Mouse (Mus musculus): ENCODE measurements at regions not wholly inside any gene's neighbourhood (a gene's known extent, or its start where the extent isn't known, plus 50 kb on each side); places are given as distances from the start of the nearest gene placed in this dataset.
A peak's percentile ranks its signal among the peaks of the same experiment; 100 is the strongest.

DNA sequence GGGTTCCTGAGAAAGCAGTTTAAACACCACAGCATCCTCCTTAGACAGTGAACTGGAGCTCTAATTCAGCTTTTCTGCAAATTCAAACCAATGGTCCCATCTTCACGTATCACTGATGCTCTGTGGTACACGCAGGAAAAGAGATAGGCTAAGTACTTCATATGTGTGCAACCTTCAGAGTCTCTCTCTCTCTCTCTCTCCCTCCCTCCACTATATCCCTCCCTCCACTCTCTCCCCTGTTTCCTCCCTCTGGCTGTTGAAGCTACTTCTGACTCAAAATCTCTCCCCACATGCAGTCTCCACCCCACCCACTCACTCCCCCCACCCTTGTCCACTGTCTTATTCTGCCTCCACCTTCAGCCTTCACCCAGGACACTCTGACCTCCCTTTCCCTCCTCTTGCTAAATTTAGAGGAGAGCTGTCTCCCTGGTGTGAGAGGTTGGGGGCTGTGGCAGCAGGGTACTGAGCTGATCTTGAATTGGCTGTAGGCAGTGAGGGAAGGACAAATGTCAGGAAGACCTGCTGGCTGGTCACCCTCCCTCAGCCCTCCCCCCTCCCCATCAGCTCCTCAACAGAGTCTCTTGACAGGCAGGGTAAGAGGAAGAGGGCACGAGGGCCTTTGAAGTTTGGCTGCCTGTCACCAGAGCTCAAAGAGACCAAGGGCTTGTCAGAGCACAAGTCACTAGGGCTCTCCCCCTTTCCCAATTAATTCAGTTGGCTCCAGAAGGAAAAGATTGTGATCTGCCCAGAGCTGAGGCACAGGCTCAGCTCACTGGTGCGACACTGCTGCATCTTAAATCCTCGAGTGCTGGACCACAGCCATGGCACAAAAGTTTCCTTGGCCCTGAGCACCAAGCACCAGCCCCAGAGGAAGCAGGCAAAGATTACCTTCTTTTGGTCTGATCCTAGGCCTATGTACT lies 227.9 kb upstream of the Apob start:
- Histone ChIP-seq H3K4me2 (replicated peaks) (no peak overlapping the region), H3K36me3 (no peaks in the 10 kb centered on the region), H3K27ac (no peak overlapping the region), H3K4me1 (replicated peaks) (no peaks in the 10 kb centered on the region), H3K9ac (no peak overlapping the region), H3K27me3 (replicated peaks) (no peaks in the 10 kb centered on the region), H3K9me3 (no peaks in the 10 kb centered on the region), H3K4me3 (replicated peaks) (no peak overlapping the region)
- no peak for ATAC-seq
- 57% methylated on average over 5 of the region's 5 CpGs for WGBS

GRCm38 (mm10) chr12:7754861-7755260 lies 222.6 kb upstream of the Apob start:
- WGBS: 84% methylated on average over 5 of the region's 5 CpGs
- no peaks in the 10 kb centered on the region for H3K36me3 ChIP-seq
- no peak for ATAC-seq
- H3K9me3 ChIP-seq: no peaks in the 10 kb centered on the region
- no peak overlapping the region for H3K4me3 ChIP-seq (replicated peaks)
- H3K27me3 ChIP-seq (replicated peaks): no peaks in the 10 kb centered on the region
- no peak overlapping the region for H3K4me2 ChIP-seq (replicated peaks)
- H3K4me1 ChIP-seq (replicated peaks): no peaks in the 10 kb centered on the region
- H3K9ac ChIP-seq: no peak overlapping the region
- H3K27ac ChIP-seq: no peak overlapping the region

DNA sequence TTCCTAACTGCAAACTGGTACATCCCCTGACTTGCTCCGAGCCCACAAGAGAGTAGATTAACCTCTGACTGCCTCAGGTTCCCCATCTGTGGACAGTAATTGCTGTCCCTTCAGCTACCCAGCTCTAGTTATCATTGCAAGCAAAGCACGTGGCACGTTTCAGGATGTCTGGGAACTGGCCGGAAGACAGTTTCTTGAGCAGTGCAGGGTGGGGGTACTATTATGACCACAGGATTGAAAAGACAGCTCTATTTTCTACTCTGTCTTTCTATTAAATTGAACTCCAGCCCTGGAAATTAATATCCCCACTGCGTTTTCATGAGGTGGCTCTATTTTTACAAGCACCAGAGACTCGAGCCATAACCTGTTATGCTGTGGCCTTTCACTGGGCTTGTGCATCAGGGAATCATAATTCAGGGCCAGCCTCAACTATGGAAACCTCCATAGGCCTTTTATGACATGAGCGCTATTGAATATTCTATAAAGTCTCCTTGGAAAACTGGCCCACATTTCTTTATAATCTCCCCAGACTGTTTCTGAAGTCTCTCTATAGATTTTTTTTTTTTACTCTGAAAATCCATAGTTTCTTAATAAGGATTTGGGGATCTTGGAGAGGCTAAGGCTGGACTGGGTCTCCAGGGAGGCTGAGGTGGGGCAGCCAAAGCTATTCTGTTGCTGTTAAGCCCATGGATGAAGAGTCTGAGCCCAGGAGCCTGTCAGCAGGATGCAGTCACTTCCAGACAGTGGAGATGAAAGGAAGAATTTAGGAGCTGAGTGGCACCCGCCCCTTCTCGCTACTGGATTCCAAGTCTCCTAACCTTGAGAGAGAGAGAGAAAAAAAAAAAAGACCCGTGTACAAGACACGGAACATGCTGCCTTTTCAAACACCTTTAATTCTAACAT lies 212.4 kb upstream of the Apob start:
- H3K27ac ChIP-seq: no peak overlapping the region
- H3K9ac ChIP-seq: no peak overlapping the region
- H3K4me1 ChIP-seq (replicated peaks): no peaks in the 10 kb centered on the region
- no peak overlapping the region for H3K4me2 ChIP-seq (replicated peaks)
- no peaks in the 10 kb centered on the region for H3K27me3 ChIP-seq (replicated peaks)
- H3K36me3 ChIP-seq: no peaks in the 10 kb centered on the region
- no peak overlapping the region for H3K4me3 ChIP-seq (replicated peaks)
- no peaks in the 10 kb centered on the region for H3K9me3 ChIP-seq
- WGBS: 81% methylated on average over 11 of the region's 11 CpGs
- ATAC-seq: no peak

GRCm38 (mm10) chr12:7774127-7774526 lies 203.3 kb upstream of the Apob start:
- Histone ChIP-seq H3K36me3 (no peaks in the 10 kb centered on the region), H3K4me2 (replicated peaks) (no peak overlapping the region), H3K4me1 (replicated peaks) (no peaks in the 10 kb centered on the region), H3K9ac (no peak overlapping the region), H3K4me3 (replicated peaks) (no peak overlapping the region), H3K27me3 (replicated peaks) (no peaks in the 10 kb centered on the region), H3K27ac (no peak overlapping the region), H3K9me3 (no peaks in the 10 kb centered on the region)
- WGBS: 18% methylated on average over 3 of the region's 3 CpGs
- no peak for ATAC-seq

- H3K9me3 ChIP-seq: no peaks in the 10 kb centered on the region
- H3K4me1 ChIP-seq (replicated peaks): no peaks in the 10 kb centered on the region
- H3K36me3 ChIP-seq: no peaks in the 10 kb centered on the region
- no peak overlapping the region for H3K4me3 ChIP-seq (replicated peaks)
- ATAC-seq: no peak
- H3K4me2 ChIP-seq (replicated peaks): no peak overlapping the region
- H3K27ac ChIP-seq: no peak overlapping the region
- no peak overlapping the region for H3K9ac ChIP-seq
- WGBS: 75% methylated on average over 3 of the region's 3 CpGs
- H3K27me3 ChIP-seq (replicated peaks): no peaks in the 10 kb centered on the region
Measured at GRCm38 (mm10) chr12:7776335-7776734, 201.1 kb upstream of the Apob start.

GRCm38 (mm10) chr12:7777220-7778055 lies 200.0 kb upstream of the Apob start:
- no peaks in the 10 kb centered on the region for H3K27me3 ChIP-seq (replicated peaks)
- ATAC-seq: peak; percentile 72
- no peak overlapping the region for H3K4me3 ChIP-seq (replicated peaks)
- no peaks in the 10 kb centered on the region for H3K36me3 ChIP-seq
- H3K9me3 ChIP-seq: no peaks in the 10 kb centered on the region
- 57% methylated on average over 10 of the region's 10 CpGs for WGBS
- H3K4me2 ChIP-seq (replicated peaks): no peak overlapping the region
- no peaks in the 10 kb centered on the region for H3K4me1 ChIP-seq (replicated peaks)
- no peak overlapping the region for H3K9ac ChIP-seq
- no peak overlapping the region for H3K27ac ChIP-seq

- no peak overlapping the region for H3K9ac ChIP-seq
- WGBS: 55% methylated on average over 6 of the region's 6 CpGs
- peak; percentile 43; the same call in 1 of the 2 replicates for ATAC-seq
Measured at GRCm38 (mm10) chr12:7778056-7778440, 199.4 kb upstream of the Apob start.

DNA sequence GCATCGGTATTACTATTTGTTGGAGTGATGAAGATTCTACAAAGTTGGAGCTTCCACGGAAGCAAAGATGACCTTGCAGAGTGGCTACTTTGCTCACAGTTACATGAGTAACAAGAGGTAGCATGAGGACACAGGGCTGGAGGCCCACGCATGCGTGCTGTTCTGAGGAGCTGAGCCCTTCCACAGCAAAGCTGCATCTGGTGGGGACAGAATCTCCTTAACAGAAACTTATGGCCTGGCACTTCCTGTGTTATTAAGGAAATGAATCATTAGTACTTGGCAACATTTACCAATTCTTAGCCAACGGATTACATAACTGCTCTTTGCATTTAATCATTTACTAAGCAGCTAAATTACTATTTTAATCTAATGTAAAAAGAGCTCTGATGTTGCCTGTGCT lies 160.8 kb upstream of the Apob start:
- ATAC-seq: no peak
- no peak overlapping the region for H3K9ac ChIP-seq
- no peaks in the 10 kb centered on the region for H3K27me3 ChIP-seq (replicated peaks)
- 69% methylated on average over 5 of the region's 5 CpGs for WGBS
- H3K27ac ChIP-seq: no peak overlapping the region
- H3K36me3 ChIP-seq: no peaks in the 10 kb centered on the region
- H3K4me2 ChIP-seq (replicated peaks): no peak overlapping the region
- H3K4me1 ChIP-seq (replicated peaks): no peaks in the 10 kb centered on the region
- H3K9me3 ChIP-seq: no peaks in the 10 kb centered on the region
- no peak overlapping the region for H3K4me3 ChIP-seq (replicated peaks)

More at GRCm38 (mm10) chr12:7778056-7778440, 199.4 kb upstream of the Apob start:
- Histone ChIP-seq H3K4me2 (replicated peaks) (no peak overlapping the region), H3K9me3 (no peaks in the 10 kb centered on the region), H3K27ac (no peak overlapping the region), H3K27me3 (replicated peaks) (no peaks in the 10 kb centered on the region), H3K4me1 (replicated peaks) (no peaks in the 10 kb centered on the region), H3K4me3 (replicated peaks) (no peak overlapping the region), H3K36me3 (no peaks in the 10 kb centered on the region)

DNA sequence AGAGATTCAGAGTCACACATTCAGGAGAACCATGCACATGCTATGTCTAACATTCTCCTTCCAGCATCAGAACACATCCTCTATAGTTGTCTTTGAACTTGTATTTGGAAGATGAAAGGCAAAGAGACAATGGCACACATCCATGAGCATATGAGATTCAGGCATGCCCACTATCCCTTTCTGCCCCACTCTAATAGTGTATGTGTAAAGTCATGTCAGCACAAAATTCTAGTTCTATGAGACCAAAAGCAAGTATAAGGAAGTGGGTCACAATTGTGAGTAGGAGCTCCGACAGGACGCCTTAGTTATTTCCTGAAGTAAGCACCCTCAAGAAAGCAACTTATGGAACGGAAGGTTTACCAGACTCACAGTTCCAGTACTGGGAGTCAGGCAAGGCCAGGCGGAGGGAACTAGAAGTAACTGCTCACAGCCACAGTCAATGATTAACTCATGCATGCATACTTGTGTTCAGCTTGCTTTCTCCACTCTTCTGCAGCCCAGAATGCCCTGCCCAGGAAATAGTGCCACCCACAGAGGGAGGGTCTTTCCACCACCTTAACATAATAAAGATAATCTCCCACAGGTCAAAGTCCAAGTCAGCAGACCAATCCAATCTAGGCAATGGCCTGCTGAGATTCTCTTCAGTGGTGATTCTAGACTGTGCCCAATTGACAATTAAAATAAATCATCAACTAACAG lies 157.3 kb upstream of the Apob start:
- H3K4me3 ChIP-seq (replicated peaks): no peak overlapping the region
- WGBS: 63% methylated on average over 4 of the region's 4 CpGs
- H3K9me3 ChIP-seq: no peaks in the 10 kb centered on the region
- no peak overlapping the region for H3K9ac ChIP-seq
- ATAC-seq: peak; percentile 98
- no peaks in the 10 kb centered on the region for H3K27me3 ChIP-seq (replicated peaks)
- no peaks in the 10 kb centered on the region for H3K36me3 ChIP-seq
- H3K27ac ChIP-seq: 0 out of 2 replicates have a peak overlapping the region, but pooled peaks have one; percentile 1
- H3K4me2 ChIP-seq (replicated peaks): no peak overlapping the region
- no peaks in the 10 kb centered on the region for H3K4me1 ChIP-seq (replicated peaks)

DNA sequence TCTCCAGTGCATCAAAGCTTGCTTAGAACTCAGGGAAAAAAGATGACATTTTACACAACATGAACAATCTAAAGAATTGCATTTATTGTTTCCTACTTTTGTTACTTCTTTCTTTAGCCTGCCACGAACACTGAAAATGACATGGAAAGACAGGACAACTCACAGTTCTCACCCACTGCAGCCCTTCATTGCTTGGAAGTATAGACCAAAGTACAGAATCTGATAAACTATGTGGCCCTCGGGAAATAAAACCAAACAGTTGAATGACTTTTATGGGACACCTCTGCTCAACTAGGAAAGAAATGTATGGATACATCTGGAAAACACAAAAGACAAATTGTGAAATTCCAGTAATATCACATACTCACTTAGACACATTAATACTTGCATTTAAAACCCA lies 156.7 kb upstream of the Apob start:
- ATAC-seq: peak; percentile 77
- no peaks in the 10 kb centered on the region for H3K36me3 ChIP-seq
- no peaks in the 10 kb centered on the region for H3K9me3 ChIP-seq
- no peak overlapping the region for H3K9ac ChIP-seq
- 61% methylated on average over 2 of the region's 2 CpGs for WGBS
- H3K4me1 ChIP-seq (replicated peaks): no peaks in the 10 kb centered on the region
- no peaks in the 10 kb centered on the region for H3K27me3 ChIP-seq (replicated peaks)
- H3K4me2 ChIP-seq (replicated peaks): no peak overlapping the region
- H3K27ac ChIP-seq: peak overlapping the region; percentile 63
- no peak overlapping the region for H3K4me3 ChIP-seq (replicated peaks)

DNA sequence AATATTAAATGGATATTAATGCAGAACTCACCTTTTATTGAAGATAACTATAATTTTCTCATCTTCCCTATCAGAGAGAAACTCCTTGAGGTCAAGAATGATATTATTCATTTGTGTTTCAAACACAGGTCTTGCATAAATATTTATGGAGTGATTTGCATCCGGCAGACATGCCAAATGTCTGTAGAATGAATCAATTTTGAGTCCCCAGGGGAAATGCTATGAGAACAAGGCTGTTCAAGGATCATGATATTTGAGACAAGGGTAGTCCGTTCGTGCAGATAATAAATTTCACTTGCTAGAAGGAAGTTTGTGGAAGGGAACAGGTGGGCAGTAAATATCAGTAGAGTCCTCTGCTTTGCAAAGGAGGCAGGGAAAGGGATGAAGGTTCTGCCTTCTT lies 141.7 kb upstream of the Apob start:
- Histone ChIP-seq H3K27ac (no peak overlapping the region), H3K4me2 (replicated peaks) (no peak overlapping the region), H3K27me3 (replicated peaks) (no peaks in the 10 kb centered on the region), H3K36me3 (no peaks in the 10 kb centered on the region), H3K9ac (no peak overlapping the region), H3K9me3 (no peaks in the 10 kb centered on the region), H3K4me3 (replicated peaks) (no peak overlapping the region), H3K4me1 (replicated peaks) (no peaks in the 10 kb centered on the region)
- 41% methylated on average over 3 of the region's 3 CpGs for WGBS
- ATAC-seq: no peak
